Mouse (Mus musculus) spleen, postnatal 36 days (tissue): ENCODE measurements at regions not wholly inside any gene's neighbourhood (a gene's known extent, or its start where the extent isn't known, plus 50 kb on each side); places are given as distances from the start of the nearest gene placed in this dataset.

Source experiments
- DNase-seq, 2 experiments: peaks; one replicate each; pipeline ENCODE4 v3.0.0; 2022; ENCODE audit warnings: low spot score in 2 of 2, mixed read lengths in 1 of 2

DNA sequence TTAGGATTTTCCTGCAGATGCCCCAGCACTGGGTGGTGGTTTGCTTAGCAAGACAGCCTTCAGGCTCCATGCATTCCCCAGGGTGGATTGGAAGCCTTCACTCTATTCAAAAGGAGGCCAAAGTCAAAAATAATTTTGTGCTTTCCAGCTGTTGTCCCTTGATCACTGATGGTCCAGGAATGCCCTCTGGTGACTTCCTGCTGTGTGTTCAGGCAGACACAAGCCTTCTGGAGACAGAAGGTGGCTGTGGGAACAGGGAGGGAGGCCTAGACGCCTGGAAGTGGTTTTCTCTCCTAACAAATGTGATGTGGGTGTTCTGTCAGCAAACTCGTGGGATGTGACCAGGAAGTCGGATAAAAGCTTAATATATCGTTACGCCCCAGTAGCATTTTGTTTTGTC, 81.3 kb downstream of the Atp6ap1l start:
- peak; percentile 1 to 2 for DNase-seq

DNA sequence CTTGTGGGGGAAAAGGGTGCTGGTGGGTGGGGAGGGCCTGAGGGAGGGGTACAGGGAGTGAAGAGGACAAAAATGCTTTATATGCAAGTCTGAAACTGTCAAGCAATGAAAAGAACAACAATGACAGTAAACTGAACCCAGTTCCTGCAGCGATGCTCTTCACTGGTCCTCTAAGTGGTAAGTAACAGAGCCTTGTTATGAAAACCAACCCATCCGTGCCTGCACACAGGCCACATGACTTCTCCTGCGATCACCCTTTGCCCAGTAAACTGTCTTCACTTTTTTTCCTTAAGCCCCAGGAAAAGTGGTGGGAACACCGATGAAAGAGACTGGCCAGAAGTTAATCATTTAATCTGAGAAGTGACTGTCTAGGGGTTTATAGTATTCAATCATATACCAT, 83.3 kb downstream of the Atp6ap1l start:
- no peak for DNase-seq

DNA sequence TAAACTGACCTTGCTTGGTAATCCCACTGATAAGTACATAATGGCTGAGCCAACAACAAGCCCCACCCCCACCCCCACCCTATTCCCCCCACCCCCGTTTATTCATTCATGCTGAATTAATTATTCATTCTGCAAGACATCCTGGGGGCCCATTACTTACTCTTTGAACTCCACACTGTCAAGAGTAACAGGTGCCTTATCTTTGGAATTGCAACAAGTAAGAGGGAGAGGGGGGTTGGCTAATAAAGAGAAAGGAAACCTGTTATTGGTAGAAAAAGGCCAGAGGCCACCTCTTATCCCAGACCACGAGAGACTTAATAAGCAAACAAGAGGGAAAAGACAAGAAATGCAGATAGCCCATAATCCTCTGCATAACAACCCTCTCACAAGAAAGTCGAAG, 84.7 kb downstream of the Atp6ap1l start:
- DNase-seq: no peak

GRCm38 (mm10) chr13:90819934-90820333, 85.2 kb downstream of the Atp6ap1l start:
- no peak for DNase-seq

GRCm38 (mm10) chr13:90814174-90814865, 90.8 kb downstream of the Atp6ap1l start:
- DNase-seq: no peak

DNA sequence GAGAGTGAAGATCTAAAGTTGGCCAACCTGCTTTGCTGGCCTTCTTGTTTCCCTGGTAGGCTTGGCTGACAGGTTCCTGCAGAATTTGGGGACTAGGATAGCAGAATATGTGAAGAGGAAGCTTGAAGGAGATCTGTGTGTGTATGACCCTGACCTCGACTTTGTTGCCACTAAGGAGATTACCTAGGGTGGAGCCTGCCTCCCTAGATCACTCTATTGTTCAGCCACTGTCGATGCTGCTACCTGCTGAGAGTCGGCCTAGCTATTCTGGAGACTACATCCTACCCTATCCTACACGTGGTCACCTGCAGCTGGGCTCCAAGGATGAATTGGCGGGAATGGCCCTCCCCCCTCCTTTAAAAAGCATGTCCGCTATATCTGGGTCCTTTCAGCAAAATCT, 95.1 kb downstream of the Atp6ap1l start:
- no peak for DNase-seq

DNA sequence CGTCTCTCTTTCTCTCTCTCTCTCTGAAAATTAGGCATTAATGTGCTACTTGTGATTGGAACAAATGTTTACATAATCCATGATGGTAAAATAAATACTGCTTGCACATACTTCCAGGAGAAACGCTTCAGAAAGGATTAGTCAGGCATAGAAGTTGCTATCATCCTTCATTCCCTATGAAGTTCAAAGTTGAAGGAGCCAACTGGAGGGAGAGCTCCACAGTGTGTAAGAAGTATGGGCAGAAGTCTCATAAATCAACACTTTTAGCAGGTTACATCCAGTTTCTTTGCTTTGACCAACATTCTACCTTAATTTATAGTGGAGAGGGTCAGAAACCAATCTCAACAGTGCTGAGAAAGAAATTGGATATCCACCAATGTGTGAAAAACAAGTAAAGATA, 105.5 kb downstream of the Atp6ap1l start:
- DNase-seq: no peak

DNA sequence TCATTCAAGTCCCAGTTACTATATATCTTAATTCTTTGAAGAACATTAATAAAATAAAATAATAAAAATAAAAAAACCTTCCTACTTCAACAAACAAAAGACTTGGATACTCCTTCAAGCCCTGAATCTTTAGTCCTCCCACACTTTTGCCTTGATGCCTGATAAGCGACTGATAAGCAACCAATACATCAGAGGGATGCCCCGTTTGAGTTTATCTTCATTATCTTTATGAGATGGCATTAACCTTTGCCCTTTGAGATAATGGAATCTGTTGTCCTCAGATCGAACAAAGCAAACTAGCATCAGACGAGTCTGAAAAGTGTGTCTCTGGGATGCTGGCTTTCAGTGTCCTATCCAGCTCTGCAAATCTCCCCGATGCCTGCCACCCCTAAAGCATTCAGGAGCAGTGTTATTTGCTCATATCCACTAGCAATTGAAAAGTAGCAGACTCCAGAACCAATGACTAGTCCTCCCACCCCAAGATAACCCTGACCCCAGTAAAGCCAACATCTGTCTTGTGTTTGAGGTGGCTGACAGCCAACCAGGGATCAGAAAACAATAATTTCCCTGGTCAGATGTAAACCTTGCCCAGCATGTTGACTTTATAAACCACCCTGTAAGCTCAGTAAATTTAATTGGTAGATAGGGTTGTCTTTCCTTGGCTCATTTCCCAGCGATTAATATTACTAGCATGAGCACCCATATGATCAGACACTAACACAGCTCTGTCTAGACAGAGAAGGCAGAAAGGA, 106.2 kb downstream of the Atp6ap1l start:
- no peak for DNase-seq

DNA sequence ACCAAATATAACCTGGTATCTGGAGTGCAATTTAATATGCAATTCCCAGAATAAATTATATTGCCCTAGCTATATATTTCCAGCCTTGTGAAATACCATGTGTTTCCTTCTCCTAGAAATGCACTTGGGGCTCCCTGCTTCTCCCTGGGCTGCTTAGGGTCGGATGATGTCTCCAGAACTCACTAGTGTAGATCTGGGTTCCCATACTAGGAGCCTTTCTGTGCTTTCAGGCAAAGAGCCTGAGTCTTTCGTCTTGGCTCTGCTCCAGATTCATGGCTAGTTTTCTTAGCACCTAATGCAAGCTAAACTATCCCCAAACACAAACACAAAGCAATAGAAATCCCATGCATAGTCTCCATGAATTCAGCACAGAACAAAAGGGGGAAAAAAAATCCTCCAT, 106.8 kb downstream of the Atp6ap1l start:
- DNase-seq: no peak

DNA sequence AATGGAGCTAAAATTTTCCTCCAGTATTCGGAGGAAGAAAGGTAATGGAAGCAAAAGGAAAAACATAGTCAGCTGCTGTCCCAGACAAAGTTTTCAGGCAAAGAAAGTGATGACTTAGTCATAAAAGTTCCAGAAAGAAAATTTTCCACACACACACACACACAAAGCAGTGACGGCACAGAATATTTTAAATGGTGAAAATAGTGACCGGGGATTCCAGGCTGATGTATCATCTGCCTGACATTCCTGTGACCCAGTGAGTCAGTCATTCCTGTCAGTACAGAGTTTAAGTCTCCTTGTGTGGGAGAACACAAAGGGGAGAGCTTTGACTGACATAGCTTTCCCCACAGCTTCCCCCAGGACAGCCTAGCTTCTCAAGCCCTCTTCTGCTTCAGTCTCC, 107.9 kb downstream of the Atp6ap1l start:
- DNase-seq: no peak

DNA sequence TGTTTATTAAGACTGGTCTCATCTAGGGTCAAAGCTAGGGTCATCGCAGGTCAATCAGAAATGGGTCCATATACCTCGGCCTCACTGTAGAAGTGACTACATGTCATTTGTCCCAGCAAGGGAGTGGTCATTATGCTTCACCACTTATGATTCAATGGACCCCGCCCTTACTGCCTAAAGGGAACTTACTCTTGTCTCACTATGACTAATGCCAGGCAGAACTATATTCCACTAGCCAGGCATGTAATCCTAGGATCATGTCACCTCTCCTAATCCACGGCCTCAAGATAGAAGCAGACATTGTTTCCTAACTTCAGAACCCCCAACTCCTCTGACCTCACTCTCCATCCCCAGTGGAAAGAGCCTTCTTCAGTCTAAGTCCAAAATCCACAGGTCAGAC, 108.3 kb downstream of the Atp6ap1l start:
- no peak for DNase-seq

- DNase-seq: no peak
Measured at GRCm38 (mm10) chr13:90782435-90782834, 122.7 kb downstream of the Atp6ap1l start.

GRCm38 (mm10) chr13:90781974-90782373, 123.2 kb downstream of the Atp6ap1l start:
- DNase-seq: no peak

- no peak for DNase-seq
Measured at GRCm38 (mm10) chr13:90777952-90778298, 127.2 kb downstream of the Atp6ap1l start.

GRCm38 (mm10) chr13:90777123-90777951, 127.8 kb downstream of the Atp6ap1l start:
- DNase-seq: no peak

- no peak for DNase-seq
Measured at GRCm38 (mm10) chr13:90762154-90762553, 143.0 kb downstream of the Atp6ap1l start.

- no peak for DNase-seq
Measured at GRCm38 (mm10) chr13:90760516-90761050, 144.6 kb downstream of the Atp6ap1l start.

- DNase-seq: no peak
Measured at GRCm38 (mm10) chr13:90754451-90754850, 150.7 kb downstream of the Atp6ap1l start.

DNA sequence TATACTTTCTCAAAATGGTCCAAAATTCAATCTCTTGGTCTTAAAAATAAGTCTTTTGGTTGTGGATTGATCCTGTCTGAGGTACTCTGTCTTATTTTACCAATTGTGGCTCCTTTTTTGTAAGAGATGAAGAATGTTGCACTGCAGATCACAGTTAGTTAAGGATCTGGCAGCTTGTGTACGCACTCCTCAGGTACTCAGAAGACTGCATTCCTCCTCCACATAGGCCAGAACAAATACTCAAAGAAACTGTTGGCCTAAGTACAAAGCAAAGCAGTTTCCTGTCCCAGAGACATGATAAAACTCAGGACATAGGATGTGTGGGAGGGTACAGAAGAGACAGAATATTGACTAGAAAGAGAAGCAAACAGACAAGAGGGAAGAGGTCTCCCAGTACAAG, 155.4 kb downstream of the Atp6ap1l start:
- DNase-seq: no peak

GRCm38 (mm10) chr13:90745063-90745462, 160.1 kb downstream of the Atp6ap1l start:
- no peak for DNase-seq

DNA sequence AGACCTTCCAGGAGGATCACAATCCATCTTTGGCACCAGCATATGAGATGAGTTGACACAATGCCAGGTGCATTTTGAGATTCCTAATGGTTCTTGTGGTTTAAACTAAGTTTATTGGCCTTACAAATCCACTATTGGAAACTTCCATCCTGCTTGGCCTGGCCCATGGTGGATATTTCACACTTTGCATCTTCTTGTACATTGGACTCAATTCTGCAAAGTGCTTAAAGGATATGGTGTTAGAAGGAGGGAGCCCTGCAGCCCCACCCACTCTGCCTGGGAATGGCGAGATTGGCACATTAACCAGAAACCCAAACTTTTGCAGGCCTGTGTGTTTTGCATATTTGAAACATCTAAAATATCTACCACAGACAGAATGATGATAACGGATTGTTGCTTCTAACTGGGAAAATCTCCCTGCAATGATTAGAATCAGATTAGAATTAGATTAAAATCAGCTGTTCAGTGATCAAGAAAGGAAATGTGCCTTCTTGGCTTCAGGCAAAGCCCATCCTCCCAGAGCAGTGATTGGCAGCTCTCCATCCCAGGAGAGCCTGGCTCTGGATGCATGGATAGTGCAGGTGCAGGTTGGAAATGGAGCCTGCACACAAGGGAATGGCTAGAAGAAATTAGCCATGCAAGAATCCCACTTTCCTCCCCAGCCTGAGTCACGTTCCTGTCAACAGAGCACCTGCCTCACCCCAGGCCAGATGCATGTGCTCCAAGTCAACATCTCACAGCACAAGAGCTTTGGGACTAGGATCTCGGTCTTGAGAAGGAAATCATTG, 162.3 kb downstream of the Atp6ap1l start:
- DNase-seq: no peak

DNA sequence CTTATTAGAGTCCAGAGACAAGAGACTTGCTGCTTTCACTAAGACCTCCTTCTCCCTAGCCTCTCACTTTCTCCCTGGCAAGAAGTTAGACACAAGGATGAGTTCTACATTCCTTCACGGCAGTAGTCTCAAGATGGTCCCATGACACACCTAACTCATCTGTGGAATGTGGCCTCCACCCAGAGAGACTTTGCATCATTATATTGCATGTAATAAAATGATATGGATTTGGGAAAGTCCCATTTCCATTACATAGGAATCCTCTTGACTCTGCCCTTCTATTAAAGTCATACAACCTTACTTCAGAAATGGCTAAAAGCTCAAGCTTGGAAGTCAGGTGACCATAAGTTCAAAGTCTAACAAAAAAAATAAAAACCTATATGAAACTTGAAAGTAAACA, 165.4 kb downstream of the Atp6ap1l start:
- DNase-seq: no peak
